Mouse (Mus musculus): ENCODE data around the gene Anks4b.

GRCm38 (mm10) chr7:120178935-120179334, 5.3 kb downstream of the Anks4b start:
- TF ChIP-seq CTCF (IDR thresholded peaks at IDR 0.05; ENCODE audit: low read depth) (no peak), EP300 (optimal IDR thresholded peaks at IDR 0.05) (no peak)

Data from stomach, postnatal 0 days (tissue).